Mouse (Mus musculus) heart, postnatal 0 days (tissue): ENCODE measurements at regions not wholly inside any gene's neighbourhood (a gene's known extent, or its start where the extent isn't known, plus 50 kb on each side); places are given as distances from the start of the nearest gene placed in this dataset.

ENCODE experiments used
- ATAC-seq: fragments of 200-750 bp; cut with Nextera tagmentation; 2 replicates; pipeline ENCODE4 v1.8.0; 2017; ENCODE audit warnings: low read depth, moderate number of reproducible peaks, moderate library complexity; ENCODE audit not compliant: insufficient read depth
- DNase-seq: peaks from one replicate; pipeline ENCODE4 v3.0.0-alpha.2; 2016; ENCODE audit warnings: low spot score
- H3K27ac ChIP-seq: fragments of 300-500 bp; sonication (generic); 2 replicates; pipeline ENCODE4 v1.5.1; 2014; ENCODE audit warnings: low read depth, mild to moderate bottlenecking
- H3K27me3 ChIP-seq: fragments of 300-500 bp; sonication (generic); 2 replicates; pipeline ENCODE4 v1.6.1; 2014; ENCODE audit warnings: low read length, mixed read lengths; ENCODE audit not compliant: control insufficient read depth, insufficient read depth
- H3K36me3 ChIP-seq: fragments of 300-500 bp; sonication (generic); replicated peaks from 2 replicates; pipeline ENCODE4 v1.6.1; 2014; ENCODE audit warnings: low read length, mixed read lengths; ENCODE audit not compliant: control insufficient read depth, insufficient read depth
- H3K4me1 ChIP-seq: fragments of 300-500 bp; sonication (generic); 2 replicates; pipeline ENCODE4 v1.6.1; 2014; ENCODE audit warnings: antibody characterized with exemption; ENCODE audit not compliant: control insufficient read depth, insufficient read depth
- H3K4me2 ChIP-seq: fragments of 300-500 bp; sonication (generic); 2 replicates; pipeline ENCODE4 v1.6.1; 2014; ENCODE audit warnings: low read depth, mild to moderate bottlenecking, low read length, moderate library complexity
- H3K4me3 ChIP-seq: fragments of 300-500 bp; sonication (generic); 2 replicates; pipeline ENCODE4 v1.5.1; 2014; ENCODE audit warnings: low read depth, low read length
- H3K9ac ChIP-seq: fragments of 300-500 bp; sonication (generic); replicated peaks from 2 replicates; pipeline ENCODE4 v1.6.1; 2014; ENCODE audit warnings: low read depth, low read length, mixed read lengths
- H3K9me3 ChIP-seq: fragments of 300-500 bp; sonication (generic); replicated peaks from 2 replicates; pipeline ENCODE4 v1.6.1; 2016; ENCODE audit warnings: low read length; ENCODE audit not compliant: control insufficient read depth
- CTCF ChIP-seq: IDR thresholded peaks from 2 replicates; pipeline ENCODE4 v1.5.1; 2016; ENCODE audit warnings: antibody characterized with exemption, control low read depth, low read depth
- EP300 ChIP-seq: IDR thresholded peaks from 2 replicates; pipeline ENCODE4 v1.6.1; 2016; ENCODE audit warnings: antibody characterized with exemption, low read depth
- WGBS: fragments of 180-500 bp; shearing (Covaris S2); extraction: QIAGEN DNeasy Blood & Tissue Kit; methylation state at CpG from one replicate; pipeline ENCODE4 v1.1.7; 2014; 5-methylcytosine and 5-hydroxymethylcytosine counted together

GRCm38 (mm10) chr2:178927038-178927660 lies 496.8 kb downstream of the Cdh26 start:
- no peak for TF ChIP-seq CTCF
- H3K36me3 ChIP-seq, result no peaks in the 10 kb centered on the region
- H3K27me3 ChIP-seq, result 0 out of 2 replicates have a peak, but pooled peaks cover 3% of the 10 kb centered on the region
- H3K9ac ChIP-seq, result no peak overlapping the region
- no peak for ATAC-seq
- H3K9me3 ChIP-seq, result no peaks in the 10 kb centered on the region
- H3K4me1 ChIP-seq, result peaks cover 7% of the 10 kb centered on the region; the same call in 1 of the 2 replicates
- DNase-seq, result no peak
- H3K4me2 ChIP-seq, result no peak overlapping the region
- H3K27ac ChIP-seq, result no peak overlapping the region
- H3K4me3 ChIP-seq, result no peak overlapping the region
- 71% methylated on average over 13 of the region's 13 CpGs for WGBS

- no peak overlapping the region for H3K4me3 ChIP-seq
- DNase-seq (no peak), ATAC-seq (no peak)
- TF ChIP-seq EP300 (no peak), CTCF (no peak)
- no peaks in the 10 kb centered on the region for H3K9me3 ChIP-seq
- H3K36me3 ChIP-seq, result no peaks in the 10 kb centered on the region
- H3K4me2 ChIP-seq, result no peak overlapping the region
- no peak overlapping the region for H3K27ac ChIP-seq
- H3K4me1 ChIP-seq, result peaks cover 7% of the 10 kb centered on the region; the same call in 1 of the 2 replicates
- no peak overlapping the region for H3K9ac ChIP-seq
- WGBS, result 65% methylated on average over 6 of the region's 6 CpGs
- 0 out of 2 replicates have a peak, but pooled peaks cover 3% of the 10 kb centered on the region for H3K27me3 ChIP-seq
These were observed 498.7 kb downstream of the Cdh26 start for GRCm38 (mm10) chr2:178929033-178929432.

GRCm38 (mm10) chr2:178930125-178930524 lies 499.8 kb downstream of the Cdh26 start:
- TF ChIP-seq EP300 (no peak), CTCF (no peak)
- H3K4me1 ChIP-seq, result peaks cover 4% of the 10 kb centered on the region; the same call in 1 of the 2 replicates
- no peak overlapping the region for H3K4me3 ChIP-seq
- H3K9ac ChIP-seq, result no peak overlapping the region
- ATAC-seq (no peak), DNase-seq (no peak)
- H3K27me3 ChIP-seq, result 0 out of 2 replicates have a peak, but pooled peaks cover 3% of the 10 kb centered on the region
- no peak overlapping the region for H3K27ac ChIP-seq
- no peak overlapping the region for H3K4me2 ChIP-seq
- 62% methylated on average over 2 of the region's 2 CpGs for WGBS
- no peaks in the 10 kb centered on the region for H3K9me3 ChIP-seq
- H3K36me3 ChIP-seq, result no peaks in the 10 kb centered on the region

GRCm38 (mm10) chr2:178948471-178948870 lies 493.8 kb upstream of the Cdh4 start:
- Histone ChIP-seq H3K36me3 (no peaks in the 10 kb centered on the region), H3K9me3 (no peaks in the 10 kb centered on the region), H3K4me1 (no peaks in the 10 kb centered on the region), H3K4me3 (no peak overlapping the region), H3K27me3 (no peaks in the 10 kb centered on the region), H3K4me2 (no peak overlapping the region), H3K9ac (no peak overlapping the region), H3K27ac (no peak overlapping the region)
- DNase-seq, result no peak
- WGBS, result 67% methylated on average over 6 of the region's 6 CpGs
- TF ChIP-seq CTCF (no peak), EP300 (no peak)
- ATAC-seq, result no peak

GRCm38 (mm10) chr2:178949103-178949502 lies 493.1 kb upstream of the Cdh4 start:
- Histone ChIP-seq H3K27me3 (no peaks in the 10 kb centered on the region), H3K4me1 (no peaks in the 10 kb centered on the region), H3K9ac (no peak overlapping the region), H3K4me2 (no peak overlapping the region), H3K36me3 (no peaks in the 10 kb centered on the region), H3K9me3 (no peaks in the 10 kb centered on the region), H3K4me3 (no peak overlapping the region), H3K27ac (no peak overlapping the region)
- no peak for ATAC-seq
- DNase-seq, result no peak
- 42% methylated on average over 4 of the region's 4 CpGs for WGBS
- TF ChIP-seq CTCF, result no peak
- TF ChIP-seq EP300, result no peak

- Histone ChIP-seq H3K27me3 (no peaks in the 10 kb centered on the region), H3K9ac (no peak overlapping the region), H3K4me3 (no peak overlapping the region), H3K36me3 (no peaks in the 10 kb centered on the region), H3K27ac (no peak overlapping the region), H3K4me1 (no peaks in the 10 kb centered on the region), H3K4me2 (no peak overlapping the region), H3K9me3 (no peaks in the 10 kb centered on the region)
- 46% methylated on average over 1 of the region's 1 CpGs for WGBS
- TF ChIP-seq CTCF (no peak), EP300 (no peak)
- ATAC-seq (no peak), DNase-seq (no peak)
These were observed 491.9 kb upstream of the Cdh4 start for GRCm38 (mm10) chr2:178950304-178950703.
